Mouse (Mus musculus): Measurements from ENCODE around the gene Ica1. TPM values are rescaled to one million over a fixed set of nuclear protein-coding genes. Genes with fewer than 3 reads are reported as not detected.

The Ica1 gene
- total and polyA plus RNA-seq, 3 experiments, result 0.36 TPM; not detected in 2

DNA sequence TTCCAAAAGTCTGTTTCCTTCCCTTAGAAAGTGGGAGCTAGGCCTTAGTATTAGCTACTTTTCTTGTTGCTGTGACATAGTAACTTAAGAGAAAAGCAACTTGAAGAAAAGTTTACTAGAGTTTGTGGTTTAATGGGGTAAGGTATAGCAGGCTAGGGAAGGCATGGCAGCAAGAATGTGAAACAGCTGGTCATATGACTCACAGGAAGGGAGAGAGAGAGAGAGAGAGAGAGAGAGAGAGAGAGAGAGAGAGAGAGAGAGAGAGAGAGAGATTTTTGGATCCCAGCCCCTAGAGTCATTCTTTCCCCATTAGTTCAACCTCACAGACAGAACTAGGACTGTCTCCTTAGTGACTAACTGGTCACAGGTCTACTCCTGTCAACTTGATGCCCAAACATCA lies 2.3 kb upstream of the Ica1 start:
- H3K4me3 ChIP-seq (ENCODE audit: control insufficient read depth in 1 of 2, insufficient read depth in 1 of 2, low read depth in 2 of 2, low read length in 2 of 2), result no peak overlapping the region
- no peak overlapping the region for H3K9ac ChIP-seq (ENCODE audit: control insufficient read depth, low read depth, low read length, poor library complexity, severe bottlenecking)
- H3K36me3 ChIP-seq (ENCODE audit: control insufficient read depth in 1 of 2, insufficient read depth in 2 of 2, low read length in 2 of 2), result no peaks in the 10 kb centered on the region
- H3K9me3 ChIP-seq (replicated peaks; ENCODE audit: insufficient read depth, low read length), result no peaks in the 10 kb centered on the region
- H3K79me2 ChIP-seq (ENCODE audit: control insufficient read depth, insufficient read depth, low read length, poor library complexity), result no peaks in the 10 kb centered on the region
- no peak for TF ChIP-seq ZC3H11A (IDR thresholded peaks at IDR 0.05; ENCODE audit: low read depth, low read length)
- TF ChIP-seq POLR2AphosphoS5 (IDR thresholded peaks at IDR 0.05; ENCODE audit: borderline replicate concordance, low read depth, low read length), result no peak
- no peak for TF ChIP-seq EP300 (IDR thresholded peaks at IDR 0.05; ENCODE audit: low read depth in 1 of 2, low read length in 2 of 2)
- TF ChIP-seq USF1 (IDR thresholded peaks at IDR 0.05; ENCODE audit: low read depth, low read length), result no peak
- TF ChIP-seq KAT2A (conservative IDR thresholded peaks at IDR 0.05; ENCODE audit: low read depth, low read length), result no peak
- TF ChIP-seq MAX (IDR thresholded peaks at IDR 0.05; ENCODE audit: low read length), result no peak
- TF ChIP-seq JUND (IDR thresholded peaks at IDR 0.05; ENCODE audit: low read depth, low read length), result no peak
- no peak for TF ChIP-seq POLR2A (IDR thresholded peaks at IDR 0.05; ENCODE audit: control insufficient read depth in 1 of 2, insufficient read depth in 1 of 2, low read depth in 1 of 2, low read length in 2 of 2, poor library complexity in 1 of 2)
- no peak for TF ChIP-seq MXI1 (IDR thresholded peaks at IDR 0.05; ENCODE audit: low read depth, low read length)
- TF ChIP-seq ZNF384 (IDR thresholded peaks at IDR 0.05; ENCODE audit: low read depth, low read length), result no peak
- TF ChIP-seq TAL1 (IDR thresholded peaks at IDR 0.05; ENCODE audit: low read length), result no peak
- no peak for TF ChIP-seq HCFC1 (IDR thresholded peaks at IDR 0.05; ENCODE audit: low read depth, low read length)
- H3K4me1 ChIP-seq (ENCODE audit: control insufficient read depth in 1 of 2, insufficient read depth in 2 of 2, low read length in 2 of 2), result no peaks in the 10 kb centered on the region
- DNase-seq (ENCODE audit: low read depth, low spot score), result no peak
- no peak overlapping the region for H3K27ac ChIP-seq (ENCODE audit: control insufficient read depth, low read depth, low read length)
- no peaks in the 10 kb centered on the region; a peak in 1 of 4 replicates for H3K27me3 ChIP-seq (ENCODE audit: control insufficient read depth in 1 of 2, insufficient read depth in 2 of 2, low read length in 2 of 2)

DNA sequence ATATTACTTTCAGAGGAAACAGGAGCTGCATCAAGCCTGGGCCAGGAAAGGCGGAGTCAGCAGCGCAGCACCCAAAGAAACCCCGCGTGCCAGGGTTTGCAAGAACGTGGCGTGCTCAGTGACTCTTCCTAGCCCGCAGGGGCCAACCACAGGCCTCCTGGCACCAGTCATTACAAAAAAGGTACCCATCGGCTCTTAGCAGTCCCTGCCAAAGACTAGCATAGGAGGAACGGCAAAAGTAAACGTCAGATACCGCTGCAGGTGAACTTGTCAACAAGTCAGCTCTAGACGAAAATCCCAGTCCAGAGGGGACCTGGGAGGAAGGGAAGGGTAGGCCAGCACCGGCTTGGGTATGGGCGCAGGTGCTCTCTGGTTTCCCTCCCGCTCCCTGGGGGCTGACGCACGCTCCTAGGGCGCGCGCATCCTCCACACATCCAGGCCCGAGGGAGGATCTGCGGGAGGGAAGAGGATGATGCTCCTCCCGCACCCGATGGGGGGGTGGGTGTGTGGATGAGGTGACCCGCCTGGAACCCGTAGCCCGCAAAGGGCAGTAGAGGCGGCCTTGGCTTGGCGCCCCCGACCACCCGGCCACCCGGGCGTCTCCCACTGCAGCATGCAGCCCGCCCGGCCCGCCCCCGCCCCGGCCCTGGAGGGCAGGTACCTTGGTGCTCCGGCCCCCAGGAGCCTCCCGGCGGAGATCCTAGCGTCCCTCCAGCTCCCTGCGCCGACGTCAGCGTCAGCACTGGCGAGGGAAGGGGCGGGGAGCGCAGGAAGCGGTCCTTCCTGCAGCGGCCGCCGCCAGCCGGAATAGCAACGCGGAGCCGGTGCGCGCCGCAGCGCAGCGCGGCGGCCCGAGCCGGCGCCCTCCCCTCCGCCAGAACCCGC lies 635 bp downstream of the Ica1 start:
- DNase-seq (ENCODE audit: low read depth, low spot score), result no peak
- Histone ChIP-seq H3K79me2 (ENCODE audit: control insufficient read depth, insufficient read depth, low read length, poor library complexity) (no peaks in the 10 kb centered on the region), H3K4me3 (ENCODE audit: control insufficient read depth in 1 of 2, insufficient read depth in 1 of 2, low read depth in 2 of 2, low read length in 2 of 2) (no peak overlapping the region), H3K27ac (ENCODE audit: control insufficient read depth, low read depth, low read length) (no peak overlapping the region), H3K4me1 (ENCODE audit: control insufficient read depth in 1 of 2, insufficient read depth in 2 of 2, low read length in 2 of 2) (no peaks in the 10 kb centered on the region), H3K9me3 (replicated peaks; ENCODE audit: insufficient read depth, low read length) (no peaks in the 10 kb centered on the region), H3K9ac (ENCODE audit: control insufficient read depth, low read depth, low read length, poor library complexity, severe bottlenecking) (no peak overlapping the region), H3K27me3 (ENCODE audit: control insufficient read depth in 1 of 2, insufficient read depth in 2 of 2, low read length in 2 of 2) (no peaks in the 10 kb centered on the region; a peak in 1 of 4 replicates), H3K36me3 (ENCODE audit: control insufficient read depth in 1 of 2, insufficient read depth in 2 of 2, low read length in 2 of 2) (no peaks in the 10 kb centered on the region)
- TF ChIP-seq TCF12 (IDR thresholded peaks at IDR 0.05; ENCODE audit: low read depth, low read length) (no peak), NELFE (IDR thresholded peaks at IDR 0.05; ENCODE audit: low read depth, low read length) (no peak), GABPA (IDR thresholded peaks at IDR 0.05; ENCODE audit: low read depth, low read length) (no peak), MEF2A (IDR thresholded peaks at IDR 0.05; ENCODE audit: extremely low read depth, insufficient replicate concordance, low read depth, low read length, poor library complexity, severe bottlenecking) (no peak), MAFK (IDR thresholded peaks at IDR 0.05; ENCODE audit: borderline replicate concordance, low read depth, low read length) (no peak), ZNF384 (IDR thresholded peaks at IDR 0.05; ENCODE audit: low read depth, low read length) (no peak), USF2 (IDR thresholded peaks at IDR 0.05; ENCODE audit: borderline replicate concordance in 1 of 2, insufficient read depth in 1 of 2, low read depth in 1 of 2, low read length in 2 of 2) (no peak), MYC (IDR thresholded peaks at IDR 0.05; ENCODE audit: low read depth, low read length) (no peak), GATA1 (IDR thresholded peaks at IDR 0.05; ENCODE audit: low read depth, low read length) (no peak), POLR2AphosphoS5 (IDR thresholded peaks at IDR 0.05; ENCODE audit: borderline replicate concordance, low read depth, low read length) (no peak), TBP (IDR thresholded peaks at IDR 0.05; ENCODE audit: low read depth, low read length) (no peak), ZMIZ1 (IDR thresholded peaks at IDR 0.05; ENCODE audit: low read depth, low read length) (no peak), KAT2A (conservative IDR thresholded peaks at IDR 0.05; ENCODE audit: low read depth, low read length) (no peak), USF1 (IDR thresholded peaks at IDR 0.05; ENCODE audit: low read depth, low read length) (no peak), HCFC1 (IDR thresholded peaks at IDR 0.05; ENCODE audit: low read depth, low read length) (no peak), CHD2 (IDR thresholded peaks at IDR 0.05; ENCODE audit: low read length) (no peak), MAZ (IDR thresholded peaks at IDR 0.05; ENCODE audit: low read depth, low read length) (no peak), BHLHE40 (IDR thresholded peaks at IDR 0.05; ENCODE audit: borderline replicate concordance, low read depth, low read length) (no peak)
